Mouse (Mus musculus) left cerebral cortex, postnatal 36 days (tissue): ENCODE measurements around the gene Capn15. TPM values are rescaled to one million over a fixed set of nuclear protein-coding genes. Genes with fewer than 3 reads are reported as not detected.
A peak's percentile ranks its signal among the peaks of the same experiment; 100 is the strongest.

Experiments used
- DNase-seq, 2 experiments: peaks; one replicate each; pipeline ENCODE4 v3.0.0; 2021 to 2022; ENCODE audit warnings: low spot score in 2 of 2, mixed read lengths in 1 of 2
- intact Hi-C: fragments of 180-260 bp; cut with DNase I; formaldehyde crosslinking; loops from one replicate; pipeline ENCODE4 v1.15.1; 2025
- total RNA-seq, 2 experiments: library from RNA; stranded (reverse); gene quantifications; 2 replicates each; pipeline ENCODE4 v1.2.3; 2021

Capn15 gene
- total RNA-seq, 2 experiments from 2014 or later: 40.8 to 58.4 TPM

- intact Hi-C loops: no loop called here
- no peak for DNase-seq
These were observed 19.1 kb upstream of the Capn15 start for GRCm38 (mm10) chr17:26004711-26005110.

- no peak for DNase-seq
- intact Hi-C loops: no loop called here
These were observed 18.3 kb upstream of the Capn15 start for GRCm38 (mm10) chr17:26003864-26004263.

GRCm38 (mm10) chr17:25998425-25998824 is 12.8 kb upstream of the Capn15 start:
- no peak for DNase-seq
- intact Hi-C loops: no loop called here

- no peak for DNase-seq
- intact Hi-C loops: no loop called here
These were observed 7.9 kb upstream of the Capn15 start for GRCm38 (mm10) chr17:25993489-25993888.

GRCm38 (mm10) chr17:25992274-25992673 is 6.7 kb upstream of the Capn15 start:
- intact Hi-C loops: no loop called here
- no peak for DNase-seq

GRCm38 (mm10) chr17:25990331-25990730 is 4.7 kb upstream of the Capn15 start:
- DNase-seq: no peak
- intact Hi-C loops: no loop called here

GRCm38 (mm10) chr17:25984556-25985305 is 865 bp downstream of the Capn15 start:
- DNase-seq: peak in 1 of 2 experiments; percentile 32
- intact Hi-C loops: loop anchor here (5.0 kb wide), 1 partner anchor 42 kb away; the partner anchor contains the start of genes Nhlrc4 and Pigq

- intact Hi-C loops: no loop called here
- no peak for DNase-seq
These were observed 1.5 kb downstream of the Capn15 start for GRCm38 (mm10) chr17:25984066-25984465.

- no peak for DNase-seq
- intact Hi-C loops: no loop called here
These were observed 2.7 kb downstream of the Capn15 start for GRCm38 (mm10) chr17:25982913-25983312.

- intact Hi-C loops: no loop called here
- peak; percentile 38 to 52 for DNase-seq
These were observed 4.7 kb downstream of the Capn15 start for GRCm38 (mm10) chr17:25980854-25981253.

GRCm38 (mm10) chr17:25979829-25980738 is 5.5 kb downstream of the Capn15 start:
- intact Hi-C loops: no loop called here
- DNase-seq: no peak

GRCm38 (mm10) chr17:25970954-25971707 is 14.5 kb downstream of the Capn15 start:
- intact Hi-C loops: no loop called here
- DNase-seq: no peak

- intact Hi-C loops: no loop called here
- DNase-seq: no peak
These were observed 15.1 kb downstream of the Capn15 start for GRCm38 (mm10) chr17:25970448-25970847.

GRCm38 (mm10) chr17:25968176-25968575 is 17.4 kb downstream of the Capn15 start:
- DNase-seq: no peak
- intact Hi-C loops: no loop called here

GRCm38 (mm10) chr17:25967652-25968051 is 17.9 kb downstream of the Capn15 start:
- no peak for DNase-seq
- intact Hi-C loops: no loop called here

- intact Hi-C loops: no loop called here
- DNase-seq: no peak
These were observed 21.3 kb downstream of the Capn15 start for GRCm38 (mm10) chr17:25964271-25964670.

- no peak for DNase-seq
- intact Hi-C loops: no loop called here
These were observed 23.1 kb downstream of the Capn15 start for GRCm38 (mm10) chr17:25962413-25962905.

GRCm38 (mm10) chr17:25961566-25961965 is 24.0 kb downstream of the Capn15 start:
- DNase-seq: no peak
- intact Hi-C loops: no loop called here

GRCm38 (mm10) chr17:25959630-25960467 is 25.7 kb downstream of the Capn15 start:
- no peak for DNase-seq
- intact Hi-C loops: no loop called here
